Mouse (Mus musculus) naive thymus-derived CD4-positive, alpha-beta T cell, adult 2 months (primary cell): ENCODE results near the gene Coch.
"Not testable (repeated sequence)": the region's sequence is repeated elsewhere in the genome, so short reads cannot be mapped to it uniquely, and the experiment has no call there.

ENCODE experiments used
- DNase-seq: peaks from one replicate; pipeline ENCODE4 v3.0.0-alpha.2; 2011; ENCODE audit warnings: low read depth

Coch gene

DNA sequence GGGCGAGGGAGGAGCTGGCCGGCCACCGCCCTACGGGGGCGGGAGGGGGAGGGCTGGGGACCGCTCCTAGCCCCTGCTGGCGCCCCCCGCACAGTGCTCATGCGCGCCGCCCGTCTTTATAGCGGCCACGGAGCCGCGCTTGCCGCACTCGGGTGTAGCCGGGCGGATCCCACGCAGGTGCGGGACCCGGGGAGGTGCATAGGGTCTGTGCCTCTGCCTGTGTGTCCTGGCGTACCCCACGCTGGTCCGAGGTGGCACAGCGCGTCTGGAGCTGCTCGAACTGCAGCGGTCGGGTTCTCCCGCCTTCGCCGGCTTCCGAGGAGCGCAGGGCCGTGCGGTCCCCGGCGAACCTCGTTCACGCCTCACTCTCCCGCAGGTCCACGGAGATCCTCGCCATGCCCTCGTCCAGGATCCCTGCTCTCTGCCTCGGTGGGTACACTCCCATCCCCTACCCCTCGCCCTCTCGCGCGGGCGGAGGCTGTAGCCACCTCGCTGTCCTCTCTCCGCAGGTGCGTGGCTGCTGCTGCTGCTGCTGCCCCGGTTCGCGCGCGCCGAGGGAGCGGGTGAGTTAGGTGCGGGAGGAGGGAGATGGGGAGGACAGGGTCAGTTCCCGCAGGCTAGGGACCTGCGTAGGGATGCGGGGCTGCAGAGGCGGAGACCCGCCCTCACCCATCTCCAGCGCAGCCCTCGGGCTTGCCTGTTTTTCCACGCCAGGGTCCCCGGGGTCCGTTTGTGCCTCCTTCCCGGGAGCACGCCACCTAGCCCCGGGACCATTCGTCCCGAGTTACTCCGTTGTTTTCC, at the start of gene Coch:
Gene Coch, plus strand, starts transcription at position 113 of the 801 bp plus-strand sequence.
- DNase-seq, result no peak

DNA sequence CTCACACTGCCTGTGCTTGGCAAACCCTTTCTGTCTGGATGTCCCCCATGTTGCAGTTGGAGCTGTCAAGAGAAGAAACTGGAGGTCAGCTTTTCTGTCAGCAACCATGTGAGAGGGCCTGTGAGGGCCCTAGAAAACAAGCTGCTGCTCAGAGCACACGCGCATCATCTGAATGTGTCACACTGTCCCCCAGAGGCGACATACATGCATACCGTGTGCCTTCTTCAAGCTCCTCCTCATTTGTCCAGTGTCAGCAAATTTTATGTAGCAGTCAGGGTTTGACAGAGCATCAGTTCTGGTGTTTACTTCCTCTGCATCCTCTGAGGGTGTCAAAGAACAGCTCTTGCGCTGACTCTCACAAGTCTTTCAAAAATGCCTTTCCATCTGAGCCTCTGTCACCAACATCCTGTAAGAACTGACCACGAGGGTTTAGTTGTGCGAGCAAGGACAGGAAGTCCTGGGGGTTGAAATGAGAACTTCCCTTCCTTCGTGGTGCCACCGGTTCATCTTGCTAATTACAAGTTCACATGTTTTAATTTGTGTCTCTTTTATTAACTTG, 49.7 kb upstream of the Coch start:
- DNase-seq, result no peak

DNA sequence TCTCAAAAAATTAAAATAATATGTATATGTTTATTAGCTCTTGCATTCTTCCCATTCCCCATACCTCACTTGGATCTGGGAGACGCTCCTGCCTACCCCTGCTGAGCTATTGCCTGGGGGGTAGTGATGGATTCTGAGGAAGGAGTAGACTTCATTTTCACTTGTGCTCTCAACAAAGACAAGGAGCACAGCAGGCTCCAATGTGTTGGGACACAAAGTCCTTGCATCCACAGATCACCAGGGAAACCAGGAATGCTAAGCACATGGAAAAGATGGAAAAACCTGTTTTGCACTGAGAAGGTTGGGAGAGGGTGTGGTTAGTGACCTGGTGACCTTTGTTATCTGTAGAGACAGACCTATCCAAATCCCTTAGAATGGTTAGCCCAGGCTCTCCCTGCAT, 38.1 kb upstream of the Coch start:
- DNase-seq, result no peak

DNA sequence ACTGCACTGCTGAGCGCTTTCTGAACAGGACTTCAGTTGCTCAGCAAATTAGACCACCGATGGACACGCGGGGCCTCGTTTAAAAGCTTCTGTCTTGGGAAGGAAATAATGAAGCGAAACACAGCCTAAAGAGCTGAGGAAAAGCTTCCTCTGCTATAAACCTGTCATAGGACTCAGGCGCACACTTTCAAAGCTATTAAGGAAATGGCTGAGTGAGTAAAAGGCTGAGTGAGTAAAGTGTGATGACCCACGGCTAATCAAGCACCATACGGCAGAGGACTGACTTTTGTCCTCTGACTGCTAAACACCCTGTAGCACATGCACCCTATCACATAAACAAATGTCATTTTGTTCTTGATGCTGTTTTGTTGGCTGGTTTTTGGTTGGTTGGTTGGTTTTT, 31.7 kb upstream of the Coch start:
- DNase-seq, result no peak

DNA sequence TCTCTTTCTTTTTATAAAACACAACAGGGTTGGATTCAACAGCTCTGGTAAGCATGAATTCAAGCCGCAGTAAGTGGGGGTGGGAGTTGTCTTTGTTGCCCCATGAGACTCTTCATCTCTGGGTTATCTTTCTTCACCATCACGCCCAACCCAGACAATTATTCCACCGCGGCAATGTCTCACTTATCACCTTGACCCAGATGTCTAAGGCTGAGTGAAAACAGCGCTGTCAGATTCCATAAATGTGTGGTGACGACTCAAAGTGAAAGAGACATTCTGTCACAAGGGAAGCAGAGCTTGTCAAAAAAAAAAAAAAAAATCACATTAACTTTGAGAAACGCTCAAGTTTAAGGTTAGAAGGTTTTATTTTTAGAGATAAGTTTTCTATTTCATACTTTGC, 25.9 kb upstream of the Coch start:
- DNase-seq, result no peak

DNA sequence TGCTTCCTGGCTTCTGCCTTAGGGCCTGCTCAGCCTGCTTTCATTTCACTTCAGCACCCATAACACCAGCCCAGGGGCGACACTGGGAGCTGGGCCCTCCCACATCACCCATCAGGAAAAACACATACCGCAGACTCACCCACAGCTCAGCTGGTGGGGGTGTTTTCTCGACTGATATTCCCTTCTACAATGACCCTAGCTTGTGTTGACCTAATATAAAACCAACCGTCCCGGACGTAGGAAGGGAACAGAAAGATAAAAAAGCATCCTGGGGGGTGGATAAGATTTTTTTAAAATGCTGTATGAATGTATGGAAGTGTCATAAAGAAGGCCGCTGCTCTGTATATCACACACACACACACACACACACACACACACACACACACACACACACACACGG, 23.7 kb upstream of the Coch start:
- no peak for DNase-seq

DNA sequence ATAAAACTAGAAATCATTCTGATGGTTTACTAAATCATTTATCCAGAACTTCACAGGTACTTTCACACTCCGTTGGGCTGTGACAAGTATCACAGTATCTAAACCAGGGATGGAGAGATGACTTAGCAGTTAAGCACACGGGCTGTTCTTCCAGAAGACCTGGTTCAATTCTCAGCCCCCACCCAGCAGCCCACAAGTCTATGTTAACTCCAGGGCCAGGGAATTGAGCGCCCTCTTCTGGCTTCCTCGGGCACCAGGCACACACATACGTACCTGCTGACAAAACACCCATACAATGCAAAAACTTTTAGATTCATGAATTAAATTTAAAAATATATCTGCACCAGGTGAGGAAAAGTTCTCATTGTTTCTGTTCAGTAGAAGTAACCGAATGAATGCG, 23.2 kb upstream of the Coch start:
- DNase-seq, result no peak

DNA sequence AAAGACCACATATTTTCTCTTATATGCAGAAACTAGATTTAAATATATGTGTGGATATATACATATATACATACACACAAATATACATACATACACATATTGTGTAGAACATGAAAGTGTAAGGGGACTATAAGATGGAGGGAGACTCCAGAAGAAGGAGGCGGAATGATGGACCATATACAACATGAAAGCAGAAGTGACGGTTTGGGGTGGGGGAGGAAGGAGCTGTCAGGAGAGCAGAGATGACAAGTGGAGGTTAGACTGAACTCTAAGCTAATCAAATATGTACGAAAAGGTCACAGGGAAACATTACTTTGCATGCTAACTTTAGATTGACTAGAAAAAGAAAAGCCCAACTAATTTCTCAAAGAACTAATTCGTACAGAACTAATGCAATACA, 20.5 kb upstream of the Coch start:
- no peak for DNase-seq

DNA sequence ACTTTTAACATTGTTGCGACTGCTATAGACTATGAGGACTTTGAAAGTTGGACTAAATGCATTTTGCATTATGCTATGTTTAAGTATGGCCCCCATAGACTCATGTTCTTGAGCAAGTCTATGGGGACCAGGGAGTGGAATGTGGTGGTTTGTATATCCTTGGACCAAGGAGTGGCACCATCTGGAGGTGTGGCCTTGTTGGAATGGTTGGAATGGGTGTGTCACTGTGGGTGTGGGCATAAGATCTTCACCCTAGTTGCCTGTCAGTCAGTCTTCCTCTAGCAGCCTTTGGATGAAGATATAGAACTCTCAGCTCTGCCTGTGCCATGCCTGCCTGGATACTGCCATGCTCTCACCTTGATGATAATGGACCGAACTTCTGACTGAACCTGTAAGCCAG, 15.3 kb upstream of the Coch start:
- DNase-seq, result not testable (repeated sequence)

DNA sequence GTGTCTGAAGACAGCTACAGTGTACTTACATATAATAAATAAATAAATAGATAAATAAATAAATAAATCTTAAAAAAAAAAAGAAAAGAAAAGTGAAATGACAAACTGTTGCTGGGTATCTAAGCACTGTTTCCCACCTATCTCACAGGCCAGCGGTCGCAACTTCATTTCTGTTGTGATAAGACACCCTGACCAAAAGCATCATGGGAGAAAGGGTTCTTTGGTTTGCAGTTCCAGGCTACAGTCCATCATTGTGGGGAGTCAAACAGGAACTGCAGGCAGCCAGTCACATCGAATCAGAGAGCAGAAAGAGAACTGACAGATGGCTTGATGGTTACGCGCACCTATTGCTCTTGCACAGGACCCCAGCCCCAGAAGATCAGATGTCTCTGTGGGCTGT, 3.9 kb upstream of the Coch start:
- DNase-seq, result no peak

DNA sequence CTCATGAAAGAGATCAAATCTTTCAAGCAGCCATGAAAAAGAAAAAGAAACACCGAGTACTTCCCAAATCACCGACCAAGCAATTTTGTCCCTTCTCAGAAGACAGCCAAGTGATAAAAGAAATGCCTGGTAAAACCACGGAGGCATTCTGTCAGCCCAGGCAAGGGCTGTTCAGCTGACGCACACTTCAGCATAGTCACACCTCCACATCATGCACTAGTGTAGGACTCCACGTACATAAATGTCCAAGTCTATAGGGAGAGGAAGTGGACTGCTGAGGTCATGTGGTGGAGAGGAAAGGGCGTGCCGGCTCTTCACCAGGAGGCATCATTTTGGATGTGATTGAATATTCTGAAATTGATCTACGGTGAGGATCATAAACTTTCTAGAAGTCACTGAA, 1.2 kb upstream of the Coch start:
- no peak for DNase-seq

DNA sequence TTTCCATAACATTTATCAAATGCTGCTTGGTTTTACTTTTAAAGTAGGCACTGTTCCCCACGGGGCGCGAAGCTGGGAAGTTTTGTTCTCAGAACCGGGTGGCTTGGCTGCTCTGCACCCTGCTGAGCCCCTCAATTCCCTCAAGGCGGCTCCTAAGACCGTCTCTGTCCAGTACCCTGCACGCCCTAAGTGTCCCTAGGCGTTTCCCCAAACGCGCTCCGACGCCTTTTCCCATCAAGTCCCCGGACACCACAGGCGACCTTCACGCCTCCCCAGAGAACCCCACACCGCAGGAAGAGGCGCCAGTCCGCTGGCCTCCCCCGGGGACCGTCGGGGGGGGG, 283 bp upstream of the Coch start:
- DNase-seq, result no peak

DNA sequence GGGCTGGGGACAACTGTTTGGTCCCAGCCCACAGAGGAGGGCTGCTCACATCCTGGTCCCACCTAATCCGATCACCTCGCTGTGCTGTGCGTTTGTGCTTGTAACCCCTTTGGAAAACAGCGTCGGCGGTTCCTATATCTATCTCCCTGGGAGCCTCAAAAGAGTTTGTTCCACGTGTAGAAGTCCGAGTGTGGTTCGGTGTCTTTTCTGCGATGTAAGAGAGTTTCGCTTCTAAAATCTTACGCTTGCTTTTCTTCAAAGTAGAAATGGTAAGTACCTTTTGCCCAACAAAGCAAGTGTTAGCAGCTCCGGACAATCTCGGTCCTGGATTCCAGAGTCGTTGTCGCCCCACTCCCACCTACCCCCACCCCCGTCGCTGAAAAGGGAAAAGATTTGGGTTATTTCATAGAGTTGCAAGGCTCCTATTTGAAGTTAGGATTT, 909 bp downstream of the Coch start:
- DNase-seq, result no peak

DNA sequence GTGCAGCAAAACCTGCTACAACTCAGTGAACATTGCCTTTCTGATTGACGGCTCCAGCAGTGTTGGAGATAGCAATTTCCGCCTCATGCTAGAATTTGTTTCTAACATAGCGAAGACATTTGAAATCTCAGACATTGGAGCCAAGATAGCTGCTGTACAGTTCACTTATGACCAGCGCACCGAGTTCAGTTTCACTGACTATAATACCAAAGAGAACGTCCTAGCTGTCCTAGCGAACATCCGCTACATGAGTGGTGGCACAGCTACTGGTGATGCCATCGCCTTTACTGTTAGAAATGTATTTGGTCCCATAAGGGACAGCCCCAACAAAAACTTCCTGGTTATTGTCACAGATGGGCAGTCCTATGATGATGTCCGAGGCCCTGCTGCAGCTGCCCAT, 10.2 kb downstream of the Coch start:
- DNase-seq, result no peak

DNA sequence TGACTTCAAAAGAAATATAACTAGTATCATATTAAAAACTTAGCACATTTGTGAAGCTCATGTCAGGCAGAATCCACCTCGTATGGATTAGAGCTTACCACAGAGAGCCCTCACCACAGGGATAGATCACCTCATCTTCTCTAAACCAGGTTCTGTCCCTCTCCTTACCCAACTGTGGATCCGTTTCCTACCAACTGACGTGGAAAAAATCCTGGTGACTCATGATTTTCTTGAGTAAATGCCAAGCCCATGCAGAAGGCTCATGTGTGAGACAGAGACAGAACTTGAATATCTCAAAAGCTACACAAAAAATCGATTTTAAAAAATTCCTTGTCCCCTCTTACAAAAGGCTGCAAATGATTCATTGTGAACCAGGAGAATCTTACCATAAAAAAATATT, 13.0 kb downstream of the Coch start:
- DNase-seq, result no peak

DNA sequence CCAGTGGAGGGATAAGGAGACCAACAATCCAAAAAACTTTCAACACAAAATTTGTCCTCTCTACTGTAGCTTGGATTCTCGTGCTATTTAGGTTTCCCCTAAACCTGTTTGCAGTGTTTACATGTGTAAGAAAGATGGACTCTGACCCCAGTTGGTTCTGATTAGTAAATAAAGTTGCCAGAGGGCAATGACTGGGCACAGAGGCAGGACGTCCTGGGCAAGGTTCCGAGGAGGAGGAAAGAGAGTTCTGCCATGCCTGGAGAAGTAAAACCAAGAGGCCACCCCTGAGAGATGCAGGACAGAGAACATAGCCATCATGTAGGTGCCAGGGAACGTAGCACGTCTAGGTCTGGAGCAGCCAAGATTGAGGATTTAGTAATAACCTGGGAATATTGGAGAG, 19.2 kb downstream of the Coch start:
- no peak for DNase-seq

DNA sequence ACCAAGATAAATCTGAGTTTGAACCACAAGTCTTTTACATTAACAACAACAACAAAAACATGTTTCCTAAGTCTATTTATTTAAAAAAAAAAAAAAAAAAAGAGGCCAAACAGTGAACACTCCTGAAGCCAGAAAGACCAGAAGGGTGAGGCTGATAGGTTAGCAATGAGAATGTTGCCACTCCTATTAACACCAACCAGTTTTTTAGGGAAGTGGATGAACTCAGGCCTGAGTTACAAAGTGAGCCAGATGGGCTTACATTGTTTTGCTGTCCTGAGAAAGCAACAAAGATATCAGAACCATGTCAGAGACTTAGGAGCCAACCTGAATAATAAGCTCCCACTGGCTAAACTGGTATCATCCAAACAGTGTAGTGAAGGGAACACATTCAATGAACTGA, 27.4 kb downstream of the Coch start:
- no peak for DNase-seq

DNA sequence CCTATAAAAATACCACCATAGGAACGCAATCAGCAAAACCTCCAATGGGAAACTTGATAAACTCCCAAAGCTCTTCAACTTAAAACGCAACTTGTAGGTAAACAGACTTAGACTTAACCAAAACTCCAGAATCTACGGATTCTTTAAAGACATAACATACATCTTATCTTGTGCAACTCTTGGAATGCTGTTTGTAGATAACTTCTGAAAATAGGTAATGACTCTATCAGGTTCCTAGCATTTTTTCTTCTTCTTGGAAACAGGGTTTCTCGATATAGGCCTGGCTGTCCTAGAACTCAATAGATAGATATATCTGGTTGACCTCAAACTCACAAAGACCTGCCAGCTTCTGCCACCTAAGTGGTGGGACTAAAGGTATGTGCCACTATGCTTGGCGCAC, 28.0 kb downstream of the Coch start:
- no peak for DNase-seq

DNA sequence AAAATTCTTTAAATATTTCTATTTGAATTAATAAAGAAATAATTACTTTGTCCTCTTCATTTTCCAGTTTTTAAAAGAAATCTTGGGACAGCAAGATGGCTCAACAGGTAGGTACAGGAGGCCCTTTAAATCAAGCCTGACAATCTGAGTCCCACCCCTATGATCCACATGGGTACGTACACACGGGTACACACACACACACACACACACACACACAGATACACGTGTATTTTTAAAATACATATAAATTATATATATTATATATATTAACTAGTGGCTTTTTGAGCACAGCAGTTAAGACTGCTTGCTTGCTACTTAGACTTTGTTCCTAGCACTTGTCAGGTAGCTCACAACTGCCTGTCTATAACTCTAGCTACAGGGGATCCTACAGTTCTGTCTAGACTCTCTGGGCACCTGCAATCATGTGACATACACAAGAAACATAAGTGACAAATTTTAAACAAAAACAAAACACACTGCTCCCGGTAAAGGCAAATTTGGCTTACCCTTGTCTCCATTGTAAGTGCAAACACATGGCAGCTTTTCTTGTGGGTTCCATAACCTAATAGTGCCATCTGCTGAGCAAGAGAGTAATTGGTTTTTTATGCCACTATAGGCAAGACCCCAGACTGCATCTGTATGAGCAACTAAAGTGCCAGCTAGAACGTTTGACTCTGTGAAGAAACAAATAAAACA, 29.7 kb downstream of the Coch start:
- DNase-seq, result no peak

DNA sequence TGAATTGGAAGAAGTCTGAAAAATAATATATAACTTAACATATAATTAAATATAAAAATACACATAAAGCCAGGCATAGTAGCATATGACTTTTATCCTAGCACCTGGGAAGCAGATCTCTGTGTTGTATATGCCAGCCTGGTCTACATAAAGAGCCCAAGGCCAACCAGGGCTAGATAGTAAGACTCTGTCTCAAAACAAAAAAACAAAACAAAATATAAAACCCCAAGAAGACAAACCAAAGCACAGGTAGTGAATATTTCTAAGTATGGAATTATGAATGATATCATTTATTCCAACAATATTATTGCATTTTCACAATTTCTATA, 30.2 kb downstream of the Coch start:
- DNase-seq, result no peak

DNA sequence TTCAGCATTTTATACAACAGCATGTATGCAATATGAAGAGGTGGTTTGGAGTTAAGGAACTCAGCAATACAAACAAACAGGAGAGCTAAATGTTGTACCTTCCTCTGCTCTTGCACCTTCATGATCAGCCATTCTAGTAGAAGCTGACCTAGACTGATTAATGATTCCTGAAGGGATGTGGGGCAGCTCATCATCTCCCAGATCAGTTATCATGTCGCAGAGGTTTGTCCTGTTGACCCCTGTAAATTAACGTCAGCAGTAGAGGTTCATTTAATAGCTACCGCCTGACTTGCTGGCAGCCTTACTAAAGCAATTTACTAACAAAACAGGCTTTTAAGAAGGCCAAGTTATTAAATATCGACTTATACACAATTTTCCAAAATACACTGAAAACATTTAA, 40.3 kb downstream of the Coch start:
- DNase-seq, result no peak

DNA sequence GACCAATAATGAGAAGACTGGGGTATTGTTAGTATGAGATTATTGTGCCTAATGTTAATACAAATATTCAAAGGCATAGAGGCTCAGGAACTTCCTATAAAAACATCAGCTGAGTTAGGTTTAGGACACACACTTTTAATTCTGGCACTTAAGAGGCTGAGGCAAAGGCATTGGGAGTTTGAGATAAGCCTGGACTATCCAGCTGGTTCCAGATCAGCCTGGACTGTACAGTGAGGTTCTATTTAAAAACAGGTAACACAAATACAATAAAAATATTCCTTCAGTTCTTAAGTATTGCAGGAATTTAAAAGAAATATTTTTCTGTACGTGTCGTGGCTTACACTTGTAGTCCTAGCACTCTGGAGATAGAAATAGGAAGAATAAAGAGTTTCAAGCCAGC, 43.1 kb downstream of the Coch start:
- DNase-seq, result no peak

DNA sequence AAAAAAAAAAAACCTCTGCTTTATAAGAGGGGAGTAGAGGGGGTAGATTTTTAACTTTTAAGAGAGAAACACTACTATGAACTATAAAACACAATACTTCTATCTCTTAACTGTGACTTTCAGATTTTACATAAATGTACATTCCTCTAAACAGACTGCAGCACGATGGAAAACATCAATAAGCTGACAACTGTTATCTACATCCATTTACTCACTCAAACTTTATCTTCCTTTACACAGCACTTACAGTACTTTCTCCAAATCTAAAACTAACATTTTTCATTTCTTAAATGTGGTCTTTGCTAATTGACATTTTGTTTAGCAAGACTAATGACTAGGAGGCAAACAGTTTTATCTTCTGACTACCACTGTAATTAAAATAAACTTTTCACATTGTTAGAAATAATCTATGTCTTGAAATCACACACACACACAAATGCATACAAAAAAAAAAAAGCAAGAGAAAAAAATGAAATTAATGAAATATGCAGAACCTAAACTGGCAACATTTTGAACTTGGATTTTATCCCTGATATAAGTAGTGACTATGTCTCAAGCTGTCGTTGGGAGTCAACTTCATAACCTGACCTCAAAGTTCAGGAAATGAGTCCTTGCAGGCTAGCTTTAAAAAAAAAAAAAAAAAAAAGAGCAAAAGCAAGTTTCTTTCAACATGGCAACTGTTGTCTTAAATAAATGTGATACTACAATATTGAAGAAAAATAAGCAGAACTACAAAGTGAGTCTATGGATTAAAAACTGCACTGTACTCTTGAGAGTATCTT, 43.7 kb downstream of the Coch start:
- no peak for DNase-seq
